Mouse (Mus musculus): ENCODE results near the gene Fam228b. TPM values are rescaled to one million over a fixed set of nuclear protein-coding genes. Genes with fewer than 3 reads are reported as not detected.
"Not testable (repeated sequence)": the region's sequence is repeated elsewhere in the genome, so short reads cannot be mapped to it uniquely, and the experiment has no call there.

The Fam228b gene
- polyA plus RNA-seq (2016; fragmentation: Nextera tagmentation; extraction: Ambion mirVana), result 2.0 and 2.6 TPM in 2 replicates

- H3K4me2 ChIP-seq, result peak within 1 kb of the TSS; percentile 70
- no peaks in the 10 kb centered on the region for H3K36me3 ChIP-seq
- H3K27me3 ChIP-seq (replicated peaks), result no peaks in the 10 kb centered on the region
- WGBS, result 3% methylated on average over 61 of the region's 61 CpGs
- peak within 1 kb of the TSS; percentile 80 for H3K9ac ChIP-seq
- H3K4me1 ChIP-seq (replicated peaks), result 0 out of 2 replicates have a peak, but pooled peaks cover 3% of the 10 kb centered on the region
- peak within 1 kb of the TSS; percentile 73 for H3K27ac ChIP-seq (ENCODE audit: poor library complexity, severe bottlenecking)
- H3K4me3 ChIP-seq, result peak within 1 kb of the TSS; percentile 63
- peak; percentile 98 for ATAC-seq (ENCODE audit: insufficient number of reproducible peaks, low FRiP score)
- no peaks in the 10 kb centered on the region for H3K9me3 ChIP-seq (replicated peaks)
These were observed at the start of gene Fam228b, which contains the start of gene Pfn4 for GRCm38 (mm10) chr12:4768492-4769332. Gene Fam228b (minus strand): TSS chr12:4769267. Gene Pfn4 (plus strand): TSS chr12:4769022.

GRCm38 (mm10) chr12:4817361-4818101 lies 48.5 kb upstream of the Fam228b start, which contains the start of gene Sf3b6:
Gene Sf3b6 (plus strand): TSS chr12:4817544.
- ATAC-seq (ENCODE audit: insufficient number of reproducible peaks, low FRiP score), result peak; percentile 99
- peak within 1 kb of the TSS; percentile 90 for H3K27ac ChIP-seq (ENCODE audit: poor library complexity, severe bottlenecking)
- under 1% methylated on average over 49 of the region's 49 CpGs for WGBS
- H3K36me3 ChIP-seq, result peaks cover 23% of the 10 kb centered on the region
- peak within 1 kb of the TSS; percentile 98 for H3K4me2 ChIP-seq
- peaks cover 11% of the 10 kb centered on the region for H3K4me1 ChIP-seq (replicated peaks)
- H3K4me3 ChIP-seq, result peak within 1 kb of the TSS; percentile 87
- H3K9me3 ChIP-seq (replicated peaks), result no peaks in the 10 kb centered on the region
- peak within 1 kb of the TSS; percentile 82 for H3K9ac ChIP-seq
- H3K27me3 ChIP-seq (replicated peaks), result no peaks in the 10 kb centered on the region

GRCm38 (mm10) chr12:4816680-4817360 lies 47.8 kb upstream of the Fam228b start:
- no peaks in the 10 kb centered on the region for H3K27me3 ChIP-seq (replicated peaks)

GRCm38 (mm10) chr12:4813636-4814035 lies 44.6 kb upstream of the Fam228b start:
- no peaks in the 10 kb centered on the region for H3K27me3 ChIP-seq (replicated peaks)
- peaks cover 7% of the 10 kb centered on the region for H3K4me1 ChIP-seq (replicated peaks)
- no peaks in the 10 kb centered on the region for H3K36me3 ChIP-seq
- no peak overlapping the region for H3K9ac ChIP-seq
- no peak overlapping the region for H3K4me2 ChIP-seq
- H3K9me3 ChIP-seq (replicated peaks), result no peaks in the 10 kb centered on the region; the same call in 1 of the 2 replicates
- no peak overlapping the region for H3K27ac ChIP-seq (ENCODE audit: poor library complexity, severe bottlenecking)
- no peak overlapping the region for H3K4me3 ChIP-seq
- ATAC-seq (ENCODE audit: insufficient number of reproducible peaks, low FRiP score), result no peak
- 80% methylated on average over 4 of the region's 4 CpGs for WGBS

More at GRCm38 (mm10) chr12:4816680-4817360, 47.8 kb upstream of the Fam228b start:
- Histone ChIP-seq H3K4me2 (peak overlapping the region; percentile 98), H3K27ac (ENCODE audit: poor library complexity, severe bottlenecking) (peak overlapping the region; percentile 90), H3K9me3 (replicated peaks) (no peaks in the 10 kb centered on the region), H3K4me1 (replicated peaks) (peaks cover 11% of the 10 kb centered on the region), H3K4me3 (peak overlapping the region; percentile 87), H3K9ac (peak overlapping the region; percentile 81), H3K36me3 (peaks cover 17% of the 10 kb centered on the region)
- ATAC-seq (ENCODE audit: insufficient number of reproducible peaks, low FRiP score), result peak; percentile 65
- WGBS, result 6% methylated on average over 24 of the region's 24 CpGs

GRCm38 (mm10) chr12:4811705-4812104 lies 42.6 kb upstream of the Fam228b start:
- WGBS, result 48% methylated on average over 3 of the region's 3 CpGs

GRCm38 (mm10) chr12:4811036-4811435 lies 42.0 kb upstream of the Fam228b start:
- Histone ChIP-seq H3K36me3 (no peaks in the 10 kb centered on the region), H3K27ac (ENCODE audit: poor library complexity, severe bottlenecking) (no peak overlapping the region), H3K4me3 (no peak overlapping the region), H3K9me3 (replicated peaks) (no peaks in the 10 kb centered on the region; the same call in 1 of the 2 replicates), H3K4me1 (replicated peaks) (no peaks in the 10 kb centered on the region), H3K27me3 (replicated peaks) (no peaks in the 10 kb centered on the region), H3K4me2 (no peak overlapping the region), H3K9ac (no peak overlapping the region)
- ATAC-seq (ENCODE audit: insufficient number of reproducible peaks, low FRiP score), result no peak
- WGBS, result 70% methylated on average over 4 of the region's 4 CpGs

More at GRCm38 (mm10) chr12:4811705-4812104, 42.6 kb upstream of the Fam228b start:
- Histone ChIP-seq H3K4me3 (no peak overlapping the region), H3K9me3 (replicated peaks) (no peaks in the 10 kb centered on the region; the same call in 1 of the 2 replicates), H3K4me2 (no peak overlapping the region), H3K27ac (ENCODE audit: poor library complexity, severe bottlenecking) (no peak overlapping the region), H3K36me3 (no peaks in the 10 kb centered on the region), H3K9ac (no peak overlapping the region), H3K4me1 (replicated peaks) (peaks cover 4% of the 10 kb centered on the region; the same call in 1 of the 2 replicates), H3K27me3 (replicated peaks) (no peaks in the 10 kb centered on the region)
- ATAC-seq (ENCODE audit: insufficient number of reproducible peaks, low FRiP score), result no peak

- not testable (repeated sequence) for H3K27me3 ChIP-seq (replicated peaks); H3K4me1 ChIP-seq (replicated peaks); H3K4me2 ChIP-seq; H3K9ac ChIP-seq; H3K27ac ChIP-seq (ENCODE audit: poor library complexity, severe bottlenecking); H3K36me3 ChIP-seq; ATAC-seq (ENCODE audit: insufficient number of reproducible peaks, low FRiP score); H3K4me3 ChIP-seq
- 70% methylated on average over 6 of the region's 6 CpGs for whole genome bisulfite sequencing
- peaks cover 10% of the 10 kb centered on the region for H3K9me3 ChIP-seq (replicated peaks)
These were observed 28.4 kb upstream of the Fam228b start for GRCm38 (mm10) chr12:4797471-4797870.

- Histone ChIP-seq H3K4me3 (no peak overlapping the region), H3K4me2 (no peak overlapping the region), H3K9me3 (replicated peaks) (0 out of 2 replicates have a peak, but pooled peaks cover 3% of the 10 kb centered on the region), H3K27me3 (replicated peaks) (no peaks in the 10 kb centered on the region), H3K27ac (ENCODE audit: poor library complexity, severe bottlenecking) (no peak overlapping the region), H3K9ac (no peak overlapping the region), H3K4me1 (replicated peaks) (no peaks in the 10 kb centered on the region), H3K36me3 (no peaks in the 10 kb centered on the region)
- no peak for ATAC-seq (ENCODE audit: insufficient number of reproducible peaks, low FRiP score)
- WGBS, result 76% methylated on average over 1 of the region's 1 CpGs
These were observed 24.7 kb upstream of the Fam228b start for GRCm38 (mm10) chr12:4793718-4794117.

GRCm38 (mm10) chr12:4788128-4788527 lies 19.1 kb upstream of the Fam228b start:
- 89% methylated on average over 25 of the region's 25 CpGs for WGBS

GRCm38 (mm10) chr12:4784466-4784865 lies 15.4 kb upstream of the Fam228b start:
- H3K9ac ChIP-seq, result no peak overlapping the region
- H3K27me3 ChIP-seq (replicated peaks), result no peaks in the 10 kb centered on the region
- H3K4me2 ChIP-seq, result no peak overlapping the region
- no peak overlapping the region for H3K4me3 ChIP-seq
- H3K27ac ChIP-seq (ENCODE audit: poor library complexity, severe bottlenecking), result no peak overlapping the region
- WGBS, result 64% methylated on average over 2 of the region's 2 CpGs
- no peaks in the 10 kb centered on the region for H3K9me3 ChIP-seq (replicated peaks)
- no peaks in the 10 kb centered on the region for H3K4me1 ChIP-seq (replicated peaks)
- ATAC-seq (ENCODE audit: insufficient number of reproducible peaks, low FRiP score), result no peak
- H3K36me3 ChIP-seq, result no peaks in the 10 kb centered on the region

More at GRCm38 (mm10) chr12:4788128-4788527, 19.1 kb upstream of the Fam228b start:
- H3K4me1 ChIP-seq (replicated peaks); H3K27ac ChIP-seq (ENCODE audit: poor library complexity, severe bottlenecking); H3K9ac ChIP-seq; ATAC-seq (ENCODE audit: insufficient number of reproducible peaks, low FRiP score); H3K9me3 ChIP-seq (replicated peaks); H3K4me2 ChIP-seq; H3K27me3 ChIP-seq (replicated peaks); H3K36me3 ChIP-seq; H3K4me3 ChIP-seq: not testable (repeated sequence)
